In the genomic region with DNA sequence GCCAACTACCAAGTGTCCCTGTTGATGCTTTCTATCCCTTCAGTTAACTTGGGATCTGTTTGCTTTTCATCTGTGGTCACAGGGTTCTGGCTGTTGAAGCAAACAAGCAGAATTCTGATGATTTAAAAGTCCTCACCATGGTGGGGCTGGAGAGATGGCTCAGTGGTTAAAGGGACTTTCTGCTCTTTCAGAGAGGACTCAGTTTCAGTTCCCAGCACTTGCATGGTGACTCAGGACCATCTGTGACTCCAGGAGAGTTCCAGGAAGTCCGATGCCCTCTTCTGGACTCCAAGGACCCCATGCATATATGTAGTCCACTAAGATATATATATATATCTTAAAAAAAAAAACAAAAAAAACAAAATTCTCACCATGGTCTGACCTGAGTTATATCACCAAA, we compare ENCODE assay signal across 20 mouse cellular contexts.
"Had no signal": no experiment of that assay in that cellular context is flagged by ENCODE, and none has a peak within 500 bp of the region (broad histone marks: within the 10 kb centered on the region; RNA-seq: fewer than 3 reads in every experiment).

No protein-coding gene starts in this region.

- H3K4me2 ChIP-seq: limb, embryonic 15.5 days; liver, embryonic 12.5 days; liver, embryonic 15.5 days; lung, embryonic 15.5 days; midbrain, embryonic 11.5 days had no signal

- H3K36me3 ChIP-seq: liver, embryonic 12.5 days; liver, embryonic 15.5 days; lung, embryonic 15.5 days had no signal

- H3K27ac ChIP-seq: left cerebral cortex, adult 2 months; limb, embryonic 12.5 days; limb, embryonic 15.5 days; liver, embryonic 12.5 days; liver, embryonic 15.5 days; lung, embryonic 15.5 days had no signal

- H3K9ac ChIP-seq: limb, embryonic 12.5 days; limb, embryonic 15.5 days; liver, embryonic 12.5 days; liver, embryonic 15.5 days; lung, embryonic 15.5 days had no signal

- H3K4me1 ChIP-seq: liver, embryonic 12.5 days; liver, embryonic 15.5 days had no signal

- DNase-seq: kidney, adult 18-20 months; kidney, adult 9 months; kidney, postnatal 14 days; kidney, postnatal 4 days; layer of hippocampus, postnatal 36 days; lung, adult 18-20 months; lung, postnatal 10 days; lung, postnatal 36 days; midbrain, embryonic 14.5 days; right cerebral cortex, adult 18-20 months; right cerebral cortex, postnatal 14 days; right cerebral cortex, postnatal 4 days; thymus, postnatal 36 days had no signal

- ATAC-seq: liver, embryonic 12.5 days had no signal

- H3K4me3 ChIP-seq: left cerebral cortex, adult 2 months; limb, embryonic 12.5 days; limb, embryonic 15.5 days; liver, embryonic 12.5 days; liver, embryonic 15.5 days; lung, embryonic 15.5 days had no signal

- H3K9me3 ChIP-seq: limb, embryonic 12.5 days; limb, embryonic 15.5 days; liver, embryonic 12.5 days; liver, embryonic 15.5 days; lung, embryonic 15.5 days had no signal

- H3K27me3 ChIP-seq: limb, embryonic 12.5 days; limb, embryonic 15.5 days; lung, embryonic 15.5 days had no signal
